ENCODE assay signal across 9 mouse cellular contexts in the genomic region with DNA sequence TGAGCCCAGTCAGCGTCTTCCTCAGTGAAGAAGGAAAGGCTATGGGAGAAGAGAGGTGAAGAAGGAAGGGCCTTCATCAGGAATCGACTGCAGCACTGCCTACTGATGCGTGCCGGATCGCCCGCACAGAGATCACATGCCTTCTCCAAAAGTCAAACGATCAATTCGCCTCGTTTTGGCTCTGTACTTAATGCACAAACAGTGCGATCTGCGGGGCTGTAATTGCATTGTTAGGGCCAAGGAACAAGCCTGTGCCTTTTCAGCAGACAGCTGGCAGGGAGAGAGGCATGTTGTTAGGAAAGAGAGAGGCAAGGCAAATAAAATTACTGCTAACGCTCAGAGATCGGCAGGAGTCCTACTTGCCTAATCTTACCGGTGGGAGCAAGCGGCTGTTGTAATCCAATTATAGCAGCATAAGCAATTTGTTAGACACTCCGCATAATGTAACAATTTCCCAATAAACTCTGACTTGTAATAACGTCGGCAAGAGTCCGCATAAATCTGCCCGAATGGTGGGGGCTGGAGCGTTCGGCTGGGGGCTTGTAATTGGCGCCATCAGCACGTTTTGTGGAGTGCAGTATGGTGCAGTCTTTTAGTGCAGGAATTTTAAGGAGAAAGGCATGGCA.
A peak's percentile ranks its signal among the peaks of the same experiment; 100 is the strongest.
DNase-seq lines count a peak whose midpoint lies in the region.
"Had no signal": no experiment of that assay in that cellular context is flagged by ENCODE, and none has a peak within 500 bp of the region (broad histone marks: within the 10 kb centered on the region; RNA-seq: fewer than 3 reads in every experiment).

No protein-coding gene starts in this region.

- H3K27me3 ChIP-seq in heart, embryonic 10.5 days (ENCODE audit: insufficient read depth, poor library complexity, severe bottlenecking) = no peaks in the 10 kb centered on the region

- H3K27ac ChIP-seq in heart, embryonic 10.5 days = no peak overlapping the region
- H3K27ac ChIP-seq: macrophage had no signal

- H3K4me1 ChIP-seq in heart, embryonic 10.5 days = peaks cover 16% of the 10 kb centered on the region

- 72% methylated on average over 24 of the region's 24 CpGs for WGBS in heart, embryonic 10.5 days

- H3K4me3 ChIP-seq in heart, embryonic 10.5 days = no peak overlapping the region

- no peaks in the 10 kb centered on the region for H3K9me3 ChIP-seq in heart, embryonic 10.5 days

- H3K36me3 ChIP-seq in heart, embryonic 10.5 days = peaks cover 3% of the 10 kb centered on the region; the same call in 1 of the 2 replicates

- peak; percentile 29 to 34 for DNase-seq in heart, adult 18-20 months
- no peak for DNase-seq in heart, embryonic 10.5 days (ENCODE audit: low spot score)
- peak; percentile 16 for DNase-seq in cerebellum, adult 11 months
- DNase-seq in forelimb bud, embryonic 11.5 days (ENCODE audit: low read depth, low spot score) = peak; percentile 62
- peak; percentile 15 for DNase-seq in lung, postnatal 14 days
- peak; percentile 51 for DNase-seq in telencephalon, adult 2 months (ENCODE audit: low read depth, low spot score)
- no peak for DNase-seq in gastrocnemius, adult 8-10 months (ENCODE audit: low spot score in 2 of 2)
- DNase-seq in frontal cortex, postnatal 14 days (ENCODE audit: low spot score in 2 of 2) = no peak

Comparison
In these comparisons a context has a peak if more than half of its experiments do, and no peak if none do; other contexts are left out.
1. DNase-seq: peak in heart, adult 18-20 months (2 of 2), cerebellum, adult 11 months (single experiment), forelimb bud, embryonic 11.5 days (single experiment), lung, postnatal 14 days (single experiment) and telencephalon, adult 2 months (single experiment); none in heart, embryonic 10.5 days (single experiment), gastrocnemius, adult 8-10 months (0 of 2) and frontal cortex, postnatal 14 days (0 of 2).